Comparison of ENCODE assay signal across 21 mouse cellular contexts in genomic region chr17:77889147-77889546, GRCm38 (mm10).
DNase-seq lines count a peak whose midpoint lies in the region; ATAC-seq and TF ChIP-seq lines count a peak whose summit lies in the region.
"Had no signal": no experiment of that assay in that cellular context is flagged by ENCODE, and none has a peak within 500 bp of the region (broad histone marks: within the 10 kb centered on the region; RNA-seq: fewer than 3 reads in every experiment).

No protein-coding gene starts in this region.

- H3K4me2 ChIP-seq in intestine, embryonic 16.5 days (ENCODE audit: low read depth, low read length) = no peak overlapping the region
- H3K4me2 ChIP-seq: hindbrain, embryonic 12.5 days; limb, embryonic 15.5 days; neural tube, embryonic 12.5 days had no signal

- H3K4me1 ChIP-seq in intestine, embryonic 16.5 days (ENCODE audit: control insufficient read depth, insufficient read depth, low read length) = no peaks in the 10 kb centered on the region
- H3K4me1 ChIP-seq: heart, embryonic 10.5 days; hindbrain, embryonic 12.5 days; limb, embryonic 15.5 days; neural tube, embryonic 12.5 days had no signal

- no peaks in the 10 kb centered on the region for H3K36me3 ChIP-seq in intestine, embryonic 16.5 days (ENCODE audit: control insufficient read depth, insufficient read depth, low read length)
- H3K36me3 ChIP-seq: G1E; heart, embryonic 10.5 days; hindbrain, embryonic 12.5 days; limb, embryonic 15.5 days; neural tube, embryonic 12.5 days had no signal

- intact Hi-C loops in left cerebral cortex, adult 2 months (cut with DNase I) = no loop called here

- DNase-seq in frontal cortex, postnatal 25 days (ENCODE audit: low spot score in 2 of 2) = no peak
- peak; percentile 6 to 28 for DNase-seq in right cerebral cortex, adult 2 months (ENCODE audit: low spot score in 2 of 2)
- DNase-seq in right cerebral cortex, postnatal 4 days = no peak
- DNase-seq in left cerebral cortex, adult 2 months (ENCODE audit: extremely low spot score in 1 of 2, low spot score in 2 of 2) = no peak
- no peak for DNase-seq in spleen, postnatal 14 days (ENCODE audit: low spot score in 2 of 2)
- DNase-seq in T-cell, adult 2 months (ENCODE audit: low spot score) = no peak
- DNase-seq: adrenal gland, postnatal 36 days; cerebellum, adult 11-12 months; gastrocnemius, adult 2 months; kidney, adult 11 months; kidney, postnatal 25 days; lung, adult 18-20 months; lung, postnatal 4 days; midbrain, embryonic 14.5 days had no signal

- peak overlapping the region; percentile 34; the same call in 1 of the 2 replicates for H3K27ac ChIP-seq in left cerebral cortex, adult 2 months
- no peak overlapping the region for H3K27ac ChIP-seq in intestine, embryonic 16.5 days (ENCODE audit: low read length)
- H3K27ac ChIP-seq: gastrocnemius, adult 2 months; heart, embryonic 10.5 days; hindbrain, embryonic 12.5 days; limb, embryonic 15.5 days; neural tube, embryonic 12.5 days had no signal

- peak; percentile 97 for ATAC-seq in frontal cortex, adult (ENCODE audit: low TSS enrichment)
- no peak for ATAC-seq in intestine, embryonic 16.5 days

- H3K4me3 ChIP-seq in left cerebral cortex, adult 2 months = no peak overlapping the region
- H3K4me3 ChIP-seq in intestine, embryonic 16.5 days (ENCODE audit: low read length) = no peak overlapping the region
- H3K4me3 ChIP-seq: gastrocnemius, adult 2 months; heart, embryonic 10.5 days; hindbrain, embryonic 12.5 days; limb, embryonic 15.5 days; neural tube, embryonic 12.5 days had no signal

- WGBS in intestine, embryonic 16.5 days = 73% methylated on average over 2 of the region's 2 CpGs

- H3K9me3 ChIP-seq in intestine, embryonic 16.5 days (ENCODE audit: control insufficient read depth, low read length) = no peaks in the 10 kb centered on the region
- H3K9me3 ChIP-seq: heart, embryonic 10.5 days; hindbrain, embryonic 12.5 days; limb, embryonic 15.5 days; neural tube, embryonic 12.5 days had no signal

- no peaks in the 10 kb centered on the region for H3K27me3 ChIP-seq in intestine, embryonic 16.5 days (replicated peaks; ENCODE audit: control insufficient read depth, insufficient read depth, low read length)
- H3K27me3 ChIP-seq: hindbrain, embryonic 12.5 days; limb, embryonic 15.5 days; neural tube, embryonic 12.5 days had no signal

- no peak for TF ChIP-seq CTCF in left cerebral cortex, adult 2 months (IDR thresholded peaks at IDR 0.05)

- no peak overlapping the region for H3K9ac ChIP-seq in intestine, embryonic 16.5 days (ENCODE audit: low read depth, low read length)
- H3K9ac ChIP-seq: hindbrain, embryonic 12.5 days; limb, embryonic 15.5 days; neural tube, embryonic 12.5 days had no signal

Comparison
In these comparisons a context has a peak if more than half of its experiments do, and no peak if none do; other contexts are left out.
1. DNase-seq: peak in right cerebral cortex, adult 2 months (2 of 2); none in frontal cortex, postnatal 25 days (0 of 2), right cerebral cortex, postnatal 4 days (single experiment), left cerebral cortex, adult 2 months (0 of 2), spleen, postnatal 14 days (0 of 2) and T-cell, adult 2 months (single experiment).